Comparison of ENCODE assay signal across 10 mouse cellular contexts in the genomic region with DNA sequence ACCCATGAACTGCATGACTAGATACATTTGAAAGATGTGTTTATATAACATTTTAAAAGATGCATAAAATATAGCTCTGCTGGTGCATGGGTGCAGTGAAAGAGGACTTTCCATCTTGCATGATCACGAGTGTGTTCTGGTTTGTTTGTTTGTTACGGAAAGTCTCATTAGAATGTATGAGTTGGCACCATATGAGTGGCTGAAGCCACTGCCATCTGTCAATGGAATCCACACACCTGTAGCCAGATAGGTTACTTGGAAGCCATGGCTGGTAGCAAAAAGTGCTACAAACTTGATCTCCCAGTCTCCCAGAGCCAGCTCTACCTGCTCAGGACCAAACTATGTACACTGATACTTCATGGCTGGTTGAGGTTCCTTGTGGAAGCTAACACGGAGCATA.
"Had no signal": no experiment of that assay in that cellular context is flagged by ENCODE, and none has a peak within 500 bp of the region (broad histone marks: within the 10 kb centered on the region; RNA-seq: fewer than 3 reads in every experiment).

No protein-coding gene starts in this region.

- DNase-seq: embryo, embryonic 11 days; forebrain, postnatal 0 days; gastrocnemius, adult 2 months; gastrocnemius, postnatal 10 days; gastrocnemius, postnatal 14 days; gastrocnemius, postnatal 25 days; gastrocnemius, postnatal 36 days; heart, adult 11 months; heart, adult 18-20 months; heart, adult 2 months had no signal
